Mouse (Mus musculus): ENCODE data around the gene Fermt2.

DNA sequence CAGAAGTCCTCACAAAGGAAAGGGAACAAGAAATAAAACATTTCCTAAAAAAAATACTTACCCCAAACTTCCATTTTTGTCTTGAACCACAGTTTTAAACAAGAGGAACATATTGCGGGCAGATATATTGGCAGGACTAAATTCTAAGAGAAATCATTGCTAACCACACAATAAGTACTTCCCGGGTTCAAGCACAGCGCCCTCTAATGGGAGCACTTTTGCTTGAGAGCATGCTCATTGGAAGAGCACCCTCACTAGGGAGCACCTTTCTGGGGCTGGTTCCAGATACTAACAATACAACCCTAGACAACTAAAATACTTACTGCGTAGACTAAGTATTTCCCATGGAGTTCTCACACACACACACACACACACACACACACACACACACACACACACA, 22.5 kb upstream of the Fermt2 start:
- no peak for TF ChIP-seq CTCF (IDR thresholded peaks at IDR 0.05; ENCODE audit: control insufficient read depth, insufficient read depth, low read length)
- no peak for TF ChIP-seq POLR2A (IDR thresholded peaks at IDR 0.05; ENCODE audit: borderline replicate concordance, control insufficient read depth, low read depth, low read length)
